Mouse (Mus musculus): Measurements from ENCODE around the gene Rasl12.

GRCm38 (mm10) chr9:65432236-65432635 is 33.9 kb downstream of the Rasl12 start:
- TF ChIP-seq SMC3 (IDR thresholded peaks at IDR 0.05; ENCODE audit: low read depth, low read length), result peak; percentile 81
- TF ChIP-seq JUND (conservative IDR thresholded peaks at IDR 0.05; ENCODE audit: low read depth, low read length), result no peak
- peak; percentile 89 to 92 for TF ChIP-seq CTCF (conservative IDR thresholded peaks at IDR 0.05 in 1 of 2, IDR thresholded peaks at IDR 0.05 in 1 of 2; ENCODE audit: low read depth in 2 of 2, low read length in 2 of 2)
- TF ChIP-seq GABPA (IDR thresholded peaks at IDR 0.05; ENCODE audit: insufficient replicate concordance, low read depth, low read length), result no peak
- TF ChIP-seq POLR2A (IDR thresholded peaks at IDR 0.05; ENCODE audit: low read depth, low read length), result no peak
- no peak for TF ChIP-seq NELFE (IDR thresholded peaks at IDR 0.05; ENCODE audit: low read depth, low read length)
- no peak for TF ChIP-seq EP300 (IDR thresholded peaks at IDR 0.05; ENCODE audit: low read length)
- TF ChIP-seq UBTF (IDR thresholded peaks at IDR 0.05; ENCODE audit: low read depth, low read length), result no peak

Measured in CH12.LX (cell line).